Mouse (Mus musculus): ENCODE measurements around the gene 1700057G04Rik.

Gene 1700057G04Rik

DNA sequence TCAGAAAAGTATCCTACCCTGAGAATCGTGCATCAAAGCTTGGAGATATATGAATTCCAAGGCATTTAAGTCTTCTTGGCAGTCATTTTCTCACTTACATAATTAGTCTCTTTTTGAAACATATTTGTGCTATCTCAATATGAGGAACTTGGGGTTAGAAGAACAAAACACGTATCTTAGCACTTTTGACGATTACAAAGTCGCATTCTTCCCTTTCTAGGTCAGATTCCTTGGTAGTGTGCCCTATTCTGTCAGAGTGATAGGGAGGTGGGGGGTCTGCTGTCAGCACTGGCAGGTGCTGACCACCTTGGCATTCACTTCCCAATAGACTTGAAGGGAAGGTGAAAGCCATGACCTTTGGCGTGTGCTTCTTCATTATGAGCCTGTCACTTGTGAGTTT, 93.5 kb downstream of the 1700057G04Rik start:
- DNase-seq, result no peak

All from cerebellum, postnatal 25 days (tissue).